Mouse (Mus musculus): ENCODE measurements at regions not wholly inside any gene's neighbourhood (a gene's known extent, or its start where the extent isn't known, plus 50 kb on each side); places are given as distances from the start of the nearest gene placed in this dataset.
"Not testable (repeated sequence)": the region's sequence is repeated elsewhere in the genome, so short reads cannot be mapped to it uniquely, and the experiment has no call there.

DNA sequence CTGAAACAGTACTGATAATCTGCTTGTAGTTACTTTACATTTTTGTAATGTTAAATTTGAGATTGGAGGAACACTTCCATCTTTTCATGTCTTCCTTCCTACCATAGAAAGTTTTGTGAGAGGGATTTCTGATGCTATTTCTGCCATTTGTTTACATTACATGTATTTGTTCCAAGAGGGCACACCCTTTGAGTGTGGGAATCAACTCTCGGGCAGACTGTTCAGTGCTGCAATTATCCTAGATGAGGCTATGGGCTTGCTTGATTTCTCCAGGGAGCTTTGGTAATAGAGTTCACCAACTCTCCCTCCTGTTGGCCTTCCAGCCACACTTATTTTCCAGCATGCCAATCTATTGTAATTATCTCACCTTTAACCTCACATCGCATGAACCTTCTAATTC lies 52.4 kb downstream of the Gm13691 start:
- no peak for DNase-seq (ENCODE audit: low spot score in 2 of 2)

DNA sequence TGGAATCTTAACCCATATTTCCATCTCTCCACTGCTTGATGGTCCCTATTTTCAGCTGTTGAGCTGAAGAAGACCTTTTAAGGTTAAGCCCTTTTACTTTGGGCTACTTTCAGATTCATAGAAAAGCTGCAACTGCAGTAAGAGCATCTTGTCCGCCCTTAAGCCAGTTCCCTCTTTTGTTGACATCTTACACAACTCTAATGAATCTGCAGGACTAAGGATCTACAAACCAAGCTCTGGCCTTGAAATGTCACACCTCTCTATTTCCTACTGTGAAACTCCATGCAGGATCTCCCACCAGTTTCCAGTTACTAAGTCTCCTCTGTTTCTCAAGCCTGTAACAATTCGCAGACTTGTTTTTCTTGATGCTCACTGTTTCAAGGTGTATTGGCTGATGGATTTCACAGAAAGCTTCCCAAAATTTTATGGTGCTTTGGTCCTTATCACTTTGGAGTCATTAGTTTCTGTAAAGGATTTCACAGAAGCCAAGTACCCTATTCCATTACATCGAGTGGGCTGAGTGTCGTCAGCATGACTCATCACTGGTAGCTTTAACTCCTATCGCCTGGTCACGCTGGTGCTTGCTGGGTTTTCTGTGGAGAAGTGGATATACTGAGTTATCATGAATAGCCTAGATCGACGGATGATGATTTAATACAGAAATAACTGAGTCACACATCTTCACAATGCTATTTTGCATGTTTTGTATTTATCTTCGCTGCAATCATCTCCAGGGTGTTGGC lies 58.2 kb downstream of the Gm13691 start:
- no peak for DNase-seq (ENCODE audit: low spot score in 2 of 2)

DNA sequence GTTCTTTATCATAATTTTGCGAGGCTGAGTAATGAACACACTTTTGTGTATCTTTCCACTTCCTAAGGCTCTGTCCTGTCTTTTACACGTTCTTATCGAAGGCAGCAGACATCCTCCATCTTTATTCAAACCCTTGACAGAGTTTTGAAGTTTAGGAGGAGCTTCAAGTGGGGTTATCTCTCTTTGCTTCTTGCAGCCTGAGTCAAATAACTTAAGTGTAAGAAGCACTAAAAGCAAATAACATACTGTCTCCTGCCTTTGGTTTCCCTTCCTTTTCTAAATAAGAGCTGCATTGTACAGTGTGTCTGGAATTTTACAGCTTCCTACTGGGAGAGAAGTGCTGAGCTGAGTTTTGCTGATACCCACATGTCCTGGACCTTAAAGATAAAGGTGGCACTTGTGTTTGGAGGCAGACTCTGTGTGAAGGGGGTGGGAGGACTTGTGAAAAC lies 61.6 kb downstream of the Gm13691 start:
- no peak for DNase-seq (ENCODE audit: low spot score in 2 of 2)

DNA sequence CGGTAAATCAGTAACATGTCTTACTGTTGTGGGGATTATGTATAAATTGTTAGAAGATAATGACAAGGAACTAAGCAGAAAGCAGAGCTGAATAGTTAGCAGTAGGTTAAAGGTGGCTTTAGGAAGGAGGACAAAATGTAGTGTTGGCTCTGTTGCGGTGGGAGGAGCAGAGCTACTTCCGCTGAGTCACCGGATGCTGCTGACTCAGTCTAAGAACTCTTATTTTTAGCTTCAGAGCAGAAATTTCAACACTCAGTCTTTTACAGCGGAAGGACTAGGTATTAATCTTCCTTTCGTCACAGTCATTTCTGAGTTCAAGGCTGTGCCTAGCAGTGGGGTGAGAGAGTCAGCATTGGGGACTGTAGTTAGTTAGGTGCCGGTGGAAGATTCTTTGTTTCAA lies 68.9 kb downstream of the Gm13691 start:
- no peak for DNase-seq (ENCODE audit: low spot score in 2 of 2)

DNA sequence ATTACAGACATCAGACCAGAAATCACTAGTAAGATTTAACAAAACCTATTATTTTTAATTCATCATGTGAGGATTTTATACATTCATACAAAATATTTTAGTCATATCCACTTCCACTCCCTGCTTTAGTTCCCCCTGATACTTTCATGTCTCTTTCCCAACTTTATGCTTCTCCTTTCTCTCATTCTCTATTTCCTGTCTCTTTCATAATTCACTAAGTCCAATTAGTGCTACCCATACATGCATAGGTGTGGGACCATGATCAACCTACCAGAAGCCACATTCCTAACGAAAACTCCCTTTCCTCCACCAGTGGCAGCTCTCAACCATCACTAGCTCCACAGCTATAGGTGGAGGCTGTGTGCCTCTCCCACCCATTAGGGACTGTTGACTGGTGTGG lies 70.9 kb downstream of the Gm13691 start:
- DNase-seq (ENCODE audit: low spot score in 2 of 2) = no peak

DNA sequence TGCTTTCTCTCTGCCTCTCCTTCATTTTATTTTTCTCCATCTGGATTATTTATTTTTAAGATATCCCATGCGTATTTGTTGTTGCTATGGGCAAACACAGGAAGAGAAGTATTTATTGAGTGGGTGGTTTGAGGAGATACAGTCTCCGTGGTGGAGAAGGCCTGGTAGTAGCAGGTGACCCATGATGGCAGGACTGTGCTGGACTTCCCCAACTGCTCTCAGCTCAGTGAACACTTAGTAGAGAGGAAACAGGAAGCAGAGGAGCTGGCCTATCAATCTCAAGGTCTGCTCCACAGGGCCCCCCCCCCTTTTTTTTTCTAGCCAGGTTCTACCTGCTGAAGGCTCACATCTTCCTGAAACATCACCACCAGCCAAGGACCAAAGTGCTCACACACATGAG lies 74.0 kb downstream of the Gm13691 start:
- DNase-seq (ENCODE audit: low spot score in 2 of 2) = no peak

DNA sequence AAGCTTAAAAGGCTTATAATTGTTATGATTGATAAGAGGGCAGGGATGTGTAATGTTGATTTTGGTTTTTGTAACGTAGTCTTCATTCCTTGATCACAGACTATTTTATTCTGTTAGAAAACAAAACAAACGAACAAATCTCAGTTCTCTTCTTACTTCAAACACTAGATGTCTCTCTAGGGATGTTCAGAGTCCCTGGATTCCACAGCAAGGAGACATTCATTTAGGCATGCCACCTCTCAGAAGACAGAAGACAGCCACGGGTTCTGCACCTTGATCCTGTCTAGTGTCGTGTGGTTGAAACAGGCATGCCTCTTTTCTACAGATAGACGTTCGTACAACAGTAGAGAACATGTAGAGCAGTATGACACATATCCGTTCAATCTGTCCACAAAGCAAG lies 74.7 kb downstream of the Gm13691 start:
- DNase-seq (ENCODE audit: low spot score in 2 of 2) = no peak

DNA sequence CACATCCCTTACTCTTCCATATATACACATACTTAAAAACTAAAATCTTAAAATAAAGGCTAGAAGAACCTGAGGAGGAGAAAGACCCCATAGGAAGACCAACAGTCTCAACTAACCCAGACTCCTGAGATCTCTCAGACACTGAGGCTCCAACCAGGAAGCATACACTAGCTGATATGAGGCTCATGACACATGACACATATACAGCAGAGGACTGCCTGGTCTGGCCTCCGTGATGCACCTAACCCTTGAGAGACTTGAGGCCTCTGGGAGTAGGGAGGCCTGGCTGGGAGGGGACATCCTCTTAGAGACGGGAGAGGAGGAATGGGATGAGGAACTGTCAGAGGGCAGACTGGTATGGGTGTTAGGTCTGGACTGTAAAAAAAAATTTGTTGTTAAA lies 75.4 kb downstream of the Gm13691 start:
- DNase-seq (ENCODE audit: low spot score in 2 of 2) = no peak

DNA sequence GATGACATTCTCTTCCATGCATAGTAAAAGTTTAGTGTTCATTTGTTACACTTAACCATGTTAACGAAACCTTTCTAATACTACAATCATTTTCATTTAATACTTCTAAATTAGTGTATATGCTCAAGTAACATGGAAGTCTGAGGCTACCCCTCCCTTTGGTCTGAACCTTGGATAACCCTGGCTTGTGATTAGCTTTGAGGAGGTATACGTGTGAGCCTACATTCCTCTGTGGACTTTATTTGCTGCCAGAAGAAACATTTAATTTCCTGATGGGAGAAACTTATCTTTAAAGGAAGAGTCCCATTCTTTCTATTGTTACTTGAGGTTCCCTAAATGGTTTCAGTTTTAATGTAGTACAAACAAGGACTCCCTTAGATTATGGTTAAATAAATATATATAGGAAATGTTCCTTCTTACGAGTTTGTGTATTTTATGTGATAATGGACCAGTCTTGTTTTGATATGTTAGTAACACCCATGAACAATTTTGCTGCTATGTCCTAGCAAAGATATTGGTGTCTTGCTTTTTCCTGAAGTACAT lies 75.9 kb downstream of the Gm13691 start:
- no peak for DNase-seq (ENCODE audit: low spot score in 2 of 2)

DNA sequence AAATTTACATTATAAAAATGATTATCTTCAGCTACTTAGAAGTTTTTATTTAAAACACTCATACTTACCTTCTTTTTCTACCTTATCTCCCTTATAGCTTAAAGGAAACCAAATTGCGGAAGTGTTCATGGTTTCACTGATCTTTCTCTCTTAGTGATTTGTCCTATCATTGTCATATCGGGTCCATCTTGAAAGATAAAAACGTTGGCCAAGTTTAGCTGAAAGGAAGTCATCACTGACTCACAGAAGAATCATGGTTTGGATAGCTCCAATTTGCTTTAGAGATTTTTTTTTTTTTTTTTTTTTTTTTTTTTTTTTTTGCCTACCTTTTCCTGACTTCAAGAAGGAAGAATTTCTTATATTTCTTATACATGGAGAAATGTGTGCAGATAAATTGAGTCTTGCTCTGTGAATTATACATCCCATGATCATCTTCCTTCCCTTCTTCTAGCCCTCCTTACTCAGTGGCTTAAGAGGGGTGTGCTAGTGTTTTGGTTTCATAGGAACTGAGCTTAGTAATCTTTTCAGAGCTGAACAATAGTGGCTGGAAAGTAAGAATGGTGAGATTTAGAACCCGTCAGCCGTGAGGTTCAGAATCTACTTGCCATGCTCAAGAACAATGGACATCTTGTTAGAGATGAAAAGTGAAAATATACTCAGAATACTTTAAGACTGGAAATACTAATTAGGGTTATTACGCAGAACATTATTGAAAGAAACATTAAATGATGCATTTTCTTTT lies 76.6 kb downstream of the Gm13691 start:
- no peak for DNase-seq (ENCODE audit: low spot score in 2 of 2)

DNA sequence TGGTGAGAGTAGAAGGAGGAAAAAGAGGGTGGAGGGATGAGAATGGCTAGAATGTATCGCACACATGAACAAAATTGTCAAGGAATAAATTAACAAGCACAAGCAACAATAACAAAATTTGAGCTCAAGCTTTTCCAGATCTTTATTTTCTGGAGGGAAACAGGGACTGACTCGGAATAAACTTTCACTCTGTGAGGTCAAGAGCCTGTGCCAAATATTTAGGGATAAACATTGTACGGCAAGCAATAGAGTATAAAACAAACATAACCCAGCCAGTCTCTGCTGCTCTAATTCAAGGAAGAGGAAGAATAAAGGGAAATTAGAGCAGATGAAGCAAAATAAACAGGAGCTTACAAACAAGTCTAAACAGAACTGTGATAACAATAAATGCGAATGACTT lies 78.3 kb downstream of the Gm13691 start:
- DNase-seq (ENCODE audit: low spot score in 2 of 2) = no peak

DNA sequence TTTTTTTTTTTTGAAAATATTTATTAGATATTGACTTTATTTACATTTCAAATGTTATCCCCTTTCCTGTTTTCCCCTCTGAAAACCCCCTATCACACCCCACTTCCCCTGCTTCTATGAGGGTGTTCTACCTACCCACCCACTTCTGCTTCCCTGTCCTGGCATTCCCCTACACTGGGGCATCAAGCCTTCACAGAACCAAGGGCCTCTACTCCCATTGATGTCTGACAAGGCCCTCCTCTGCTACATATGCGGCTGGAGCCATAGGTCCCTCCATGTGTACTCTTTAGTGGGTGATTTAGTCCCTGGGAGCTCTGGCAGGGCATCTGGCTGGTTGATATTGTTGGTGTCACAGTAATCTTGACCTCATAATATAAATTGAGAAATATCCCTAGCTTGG lies 79.1 kb downstream of the Gm13691 start:
- DNase-seq (ENCODE audit: low spot score in 2 of 2) = not testable (repeated sequence)

DNA sequence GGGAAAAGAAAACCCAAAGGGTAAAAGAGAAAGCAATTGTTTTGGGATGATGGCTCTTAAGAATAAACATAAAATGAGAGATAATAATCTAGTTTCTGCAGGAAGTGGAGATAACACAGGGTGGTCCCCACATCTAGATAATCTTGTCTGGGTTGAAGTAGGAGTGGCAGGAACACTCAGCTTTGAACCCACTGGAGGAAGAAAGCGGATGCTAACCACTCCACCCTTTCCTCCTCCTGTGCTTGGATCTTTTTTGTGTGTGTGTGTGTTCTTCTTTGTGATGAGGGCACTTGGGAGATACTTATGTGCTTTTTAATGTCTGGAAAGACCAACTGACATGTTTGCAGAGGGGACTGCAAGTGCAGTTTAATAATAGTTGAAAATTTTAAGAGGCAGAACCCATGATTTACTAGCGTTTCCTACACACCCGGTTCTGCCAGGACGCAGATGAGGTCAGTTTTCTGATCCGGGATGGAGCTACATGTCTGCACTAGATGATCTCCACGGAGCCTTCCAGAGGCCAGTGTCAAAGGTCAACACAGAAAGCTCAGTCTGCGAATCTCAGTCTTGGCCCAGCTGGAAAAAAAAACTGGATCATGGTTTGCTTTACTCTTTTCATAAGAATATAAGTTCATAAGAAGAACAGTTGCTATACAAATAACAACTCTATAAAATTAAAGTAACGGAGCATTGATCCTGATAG lies 82.7 kb downstream of the Gm13691 start:
- DNase-seq (ENCODE audit: low spot score in 2 of 2) = no peak

DNA sequence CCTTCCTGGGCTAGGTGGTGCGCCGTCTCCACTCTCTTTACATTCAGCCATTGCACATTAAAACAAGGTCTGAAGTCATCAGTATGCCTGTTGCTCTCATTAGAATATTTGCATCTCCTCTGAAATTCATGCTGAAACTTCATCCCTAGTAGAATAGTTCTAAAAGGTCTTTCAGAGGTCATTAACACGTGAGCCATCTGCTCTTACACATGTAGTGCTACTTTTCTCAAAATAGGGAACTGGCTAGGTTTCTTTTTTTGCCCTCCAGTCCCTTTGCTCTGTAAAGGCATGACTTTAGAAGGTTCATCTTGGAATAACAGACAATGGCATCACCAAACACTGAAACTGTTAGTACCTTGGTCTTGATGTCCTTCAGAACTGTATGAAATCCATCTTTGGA lies 85.6 kb downstream of the Gm13691 start:
- no peak for DNase-seq (ENCODE audit: low spot score in 2 of 2)

DNA sequence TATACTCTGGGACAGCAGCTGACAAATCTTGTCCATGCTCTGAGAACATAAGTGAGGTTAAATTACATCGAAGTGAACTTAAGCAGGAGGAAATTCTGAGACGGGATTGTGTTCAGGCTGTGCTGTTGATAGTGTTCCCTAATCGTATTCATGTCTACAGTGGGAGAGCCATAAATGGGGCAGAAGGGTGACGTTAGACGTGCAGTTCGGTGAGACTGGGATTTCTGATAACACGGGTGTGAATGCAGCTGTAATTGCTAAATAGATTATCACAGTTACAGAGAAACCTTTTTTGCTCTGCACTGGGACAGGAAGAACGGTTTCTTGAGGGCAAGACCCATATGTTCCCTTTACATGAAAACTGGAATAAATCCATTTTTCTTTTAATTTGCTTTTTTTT lies 88.9 kb downstream of the Gm13691 start:
- DNase-seq (ENCODE audit: low spot score in 2 of 2) = no peak

DNA sequence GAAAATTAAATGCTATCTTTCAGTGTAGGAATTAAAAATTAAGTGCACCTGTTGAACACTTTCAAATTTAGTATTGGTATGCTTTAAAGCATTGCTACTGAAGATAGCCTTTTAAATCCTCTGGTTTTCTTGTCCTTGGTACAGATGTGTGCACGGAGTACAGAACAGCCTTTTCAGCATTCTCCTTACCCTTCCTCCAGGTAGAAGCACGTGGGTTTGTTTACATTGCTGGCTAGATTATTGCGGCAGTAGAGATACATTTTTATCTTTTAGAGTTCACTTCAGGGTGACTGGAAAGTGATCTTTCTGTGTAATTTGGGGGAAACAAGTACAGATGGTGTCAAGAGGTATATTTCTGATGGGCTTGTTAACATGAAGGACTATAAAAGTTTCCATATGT lies 89.9 kb downstream of the Gm13691 start:
- DNase-seq (ENCODE audit: low spot score in 2 of 2) = no peak

DNA sequence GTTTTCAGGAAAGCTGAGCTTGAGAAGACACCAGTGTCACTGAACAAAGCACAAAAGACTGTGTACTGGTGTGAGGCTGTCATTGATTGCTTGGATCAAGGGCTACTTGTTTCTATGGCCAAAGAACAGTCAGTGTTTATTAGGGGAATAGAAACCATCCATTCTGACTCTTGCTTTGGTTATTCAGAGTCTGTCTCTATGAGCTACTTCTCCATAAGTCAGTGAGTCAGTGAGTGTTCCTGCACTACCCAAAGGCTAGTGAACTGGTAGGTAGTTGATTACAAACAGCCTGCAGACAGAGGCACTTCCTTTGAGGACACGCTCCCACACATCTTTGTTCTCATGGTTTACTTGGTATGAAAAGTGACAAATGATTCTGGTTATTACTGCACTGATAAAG lies 104.4 kb downstream of the Gm13691 start:
- DNase-seq (ENCODE audit: low spot score in 2 of 2) = no peak

DNA sequence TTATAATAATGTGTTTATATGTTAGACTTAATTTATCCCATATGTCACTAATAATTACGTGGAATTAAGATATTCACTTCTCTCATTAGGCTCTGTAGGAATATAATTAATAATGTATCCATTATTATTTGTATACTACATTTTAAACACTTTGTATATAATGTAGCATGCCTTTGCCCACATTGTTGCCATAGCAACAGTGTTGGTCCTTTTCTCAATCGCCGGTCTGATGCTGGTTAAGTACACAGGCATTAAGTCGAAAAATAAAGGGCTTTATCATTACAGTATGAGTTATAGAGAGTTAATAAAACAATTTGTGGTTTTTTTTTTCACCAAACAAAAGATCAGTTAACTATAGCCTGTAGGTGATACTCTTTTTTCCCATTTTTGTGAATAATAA lies 108.4 kb downstream of the Gm13691 start:
- no peak for DNase-seq (ENCODE audit: low spot score in 2 of 2)

DNA sequence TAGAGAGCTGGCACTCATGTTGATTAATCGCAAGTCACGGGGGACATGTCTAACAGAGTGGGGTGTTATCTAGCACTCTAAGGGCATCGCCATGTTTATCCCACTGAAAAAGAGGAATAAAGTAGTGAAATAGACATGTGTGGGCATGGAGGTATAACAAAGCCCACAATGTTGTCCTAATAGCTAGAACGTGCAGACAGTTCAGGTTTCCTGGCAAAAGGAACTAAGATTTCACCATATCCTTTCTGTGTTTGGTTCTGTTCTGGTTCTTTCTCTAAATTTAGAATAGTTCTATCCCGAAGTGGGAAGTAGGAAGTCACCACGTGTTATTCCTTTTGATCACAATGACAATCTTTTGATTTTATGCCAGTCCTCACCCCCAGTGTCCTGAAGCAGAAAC lies 123.2 kb downstream of the Gm13691 start:
- no peak for DNase-seq (ENCODE audit: low spot score in 2 of 2)

DNA sequence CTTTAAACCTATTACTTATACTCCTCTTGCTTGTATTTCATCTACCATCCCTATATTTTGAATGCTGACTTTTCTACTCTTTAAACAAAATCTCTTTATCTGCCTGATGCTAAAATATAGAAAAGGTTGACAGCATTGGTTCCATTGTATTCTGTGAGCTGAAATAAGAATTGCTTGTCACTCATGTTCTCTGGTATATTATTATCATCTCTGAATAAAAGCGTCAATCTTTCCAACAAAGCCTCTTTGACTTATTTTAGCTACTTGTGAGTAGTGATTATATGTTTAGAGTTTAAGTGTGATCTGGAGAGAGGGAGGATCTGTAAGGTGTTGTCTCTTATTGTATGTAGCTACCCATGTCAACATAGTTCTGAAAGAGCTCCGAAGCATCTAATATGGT lies 129.5 kb downstream of the Gm13691 start:
- DNase-seq (ENCODE audit: low spot score in 2 of 2) = no peak

DNA sequence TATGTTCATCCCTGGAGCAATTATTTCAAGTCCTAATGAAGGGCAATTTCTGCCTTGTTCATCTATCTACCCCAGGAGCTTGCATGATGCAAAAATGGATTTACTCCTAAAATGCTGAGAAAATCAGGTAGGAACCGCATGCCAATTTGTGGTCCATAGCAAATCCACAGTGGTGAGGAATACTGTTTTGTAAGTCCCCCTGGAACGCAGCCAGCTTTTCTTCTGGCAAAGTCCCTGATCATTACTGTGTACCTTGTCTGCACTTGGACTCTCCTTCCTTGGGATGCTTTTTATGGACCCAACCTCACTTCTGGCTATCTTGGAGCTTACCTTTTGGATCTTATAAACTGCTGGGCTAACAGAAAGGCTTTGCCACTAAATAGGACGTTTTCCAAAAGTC lies 137.2 kb downstream of the Gm13691 start:
- DNase-seq (ENCODE audit: low spot score in 2 of 2) = no peak

DNA sequence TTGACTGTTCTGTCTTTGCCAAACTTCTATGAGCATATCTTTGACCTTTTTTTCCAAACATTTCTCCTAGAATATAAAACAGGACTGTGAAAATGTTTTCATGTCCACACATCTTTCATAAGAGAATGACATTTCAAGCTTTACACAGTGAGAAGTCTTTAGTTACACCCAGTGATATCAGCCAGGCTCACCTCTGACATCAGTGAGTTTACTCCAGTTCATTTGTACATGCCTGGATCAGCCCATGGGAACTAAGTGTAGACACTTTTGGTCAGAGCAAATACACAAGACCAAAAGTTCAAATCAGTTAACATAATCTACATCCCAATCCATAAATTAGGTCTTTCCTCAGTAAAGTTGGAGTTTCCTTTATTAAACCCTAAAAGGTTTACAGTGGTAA lies 171.4 kb downstream of the Gm13691 start:
- no peak for DNase-seq (ENCODE audit: low spot score in 2 of 2)

All from gastrocnemius, adult 8-10 months (tissue).